Mouse (Mus musculus): ENCODE measurements around the gene Gm26558. TPM values are rescaled to one million over a fixed set of nuclear protein-coding genes. Genes with fewer than 3 reads are reported as not detected.

Gm26558 gene
- polyA plus RNA-seq, 1 experiment from 2014 or later, result 6.3 TPM

- WGBS, result 85% methylated on average over 6 of the region's 6 CpGs
- Histone ChIP-seq H3K9ac (no peak overlapping the region), H3K4me1 (peaks cover 8% of the 10 kb centered on the region; the same call in 1 of the 2 replicates), H3K27me3 (peaks cover 7% of the 10 kb centered on the region), H3K27ac (peak overlapping the region; percentile 52; the same call in 1 of the 2 replicates), H3K4me3 (no peak overlapping the region), H3K4me2 (replicated peaks) (no peak overlapping the region), H3K36me3 (no peaks in the 10 kb centered on the region), H3K9me3 (no peaks in the 10 kb centered on the region)
- no peak for ATAC-seq (ENCODE audit: low FRiP score, low read depth)
Observed at GRCm38 (mm10) chr2:70619232-70619835, 42.6 kb downstream of the Gm26558 start.

GRCm38 (mm10) chr2:70616617-70617016 lies 45.3 kb downstream of the Gm26558 start:
- ATAC-seq (ENCODE audit: low FRiP score, low read depth), result no peak
- Histone ChIP-seq H3K36me3 (no peaks in the 10 kb centered on the region), H3K27ac (no peak overlapping the region), H3K4me2 (replicated peaks) (no peak overlapping the region), H3K9me3 (0 out of 2 replicates have a peak, but pooled peaks cover 4% of the 10 kb centered on the region), H3K4me3 (no peak overlapping the region), H3K9ac (no peak overlapping the region), H3K4me1 (peaks cover 8% of the 10 kb centered on the region; the same call in 1 of the 2 replicates), H3K27me3 (peaks cover 3% of the 10 kb centered on the region; the same call in 1 of the 2 replicates)
- WGBS, result 72% methylated on average over 3 of the region's 3 CpGs

GRCm38 (mm10) chr2:70616076-70616475 lies 45.8 kb downstream of the Gm26558 start:
- Histone ChIP-seq H3K4me3 (no peak overlapping the region), H3K9me3 (0 out of 2 replicates have a peak, but pooled peaks cover 4% of the 10 kb centered on the region), H3K4me2 (replicated peaks) (no peak overlapping the region), H3K36me3 (no peaks in the 10 kb centered on the region), H3K27ac (no peak overlapping the region), H3K9ac (no peak overlapping the region), H3K4me1 (peaks cover 8% of the 10 kb centered on the region; the same call in 1 of the 2 replicates), H3K27me3 (peaks cover 3% of the 10 kb centered on the region; the same call in 1 of the 2 replicates)
- ATAC-seq (ENCODE audit: low FRiP score, low read depth), result no peak
- WGBS, result 77% methylated on average over 2 of the region's 2 CpGs

- Histone ChIP-seq H3K4me1 (peaks cover 2% of the 10 kb centered on the region; the same call in 1 of the 2 replicates), H3K27me3 (peaks cover 3% of the 10 kb centered on the region; the same call in 1 of the 2 replicates), H3K9ac (no peak overlapping the region), H3K9me3 (0 out of 2 replicates have a peak, but pooled peaks cover 4% of the 10 kb centered on the region), H3K27ac (no peak overlapping the region), H3K36me3 (no peaks in the 10 kb centered on the region), H3K4me2 (replicated peaks) (no peak overlapping the region), H3K4me3 (no peak overlapping the region)
- no peak for ATAC-seq (ENCODE audit: low FRiP score, low read depth)
- WGBS, result 87% methylated on average over 7 of the region's 7 CpGs
Observed at GRCm38 (mm10) chr2:70614745-70615351, 47.1 kb downstream of the Gm26558 start.

Other genes with a start within 250 kb of the Gm26558 start
- gene Sp5, start 187.2 kb downstream of the Gm26558 start, polyA plus RNA-seq (2015; fragmentation: Nextera tagmentation; extraction: Ambion mirVana), result 3.2 TPM in 2 replicates
- 0.89 and 1.7 TPM in 2 replicates for gene Erich2, start 153.3 kb downstream of the Gm26558 start, polyA plus RNA-seq (2015; fragmentation: Nextera tagmentation; extraction: Ambion mirVana)
- gene Gad1, start 109.0 kb downstream of the Gm26558 start, polyA plus RNA-seq (2015; fragmentation: Nextera tagmentation; extraction: Ambion mirVana), result 0.45 and 0.46 TPM in 2 replicates
- 164 and 170 TPM in 2 replicates for gene Gorasp2, start 532 bp downstream of the Gm26558 start, polyA plus RNA-seq (2015; fragmentation: Nextera tagmentation; extraction: Ambion mirVana)
- gene Tlk1, start 163.6 kb upstream of the Gm26558 start, polyA plus RNA-seq (2015; fragmentation: Nextera tagmentation; extraction: Ambion mirVana), result 30.6 and 34.5 TPM in 2 replicates

Measured in limb, embryonic 13.5 days (tissue).